ENCODE assay signal across 8 mouse cellular contexts in genomic region chr2:152293727-152294475, GRCm38 (mm10). TPM values are rescaled to one million over a fixed set of nuclear protein-coding genes. Genes with fewer than 3 reads are reported as not detected.
DNase-seq lines count a peak whose midpoint lies in the region; ATAC-seq and TF ChIP-seq lines count a peak whose summit lies in the region.

Gene Tbc1d20 (plus strand): TSS chr2:152293828.

- 1% methylated on average over 68 of the region's 70 CpGs for WGBS in hindbrain, postnatal 0 days

- H3K36me3 ChIP-seq in hindbrain, postnatal 0 days (ENCODE audit: insufficient read depth, low read length): no peaks in the 10 kb centered on the region

- no peaks in the 10 kb centered on the region for H3K27me3 ChIP-seq in hindbrain, postnatal 0 days (ENCODE audit: insufficient read depth, low read length)

- peak within 1 kb of the TSS; percentile 99 for H3K27ac ChIP-seq in gastrocnemius, adult 2 months
- peak within 1 kb of the TSS; percentile 85 for H3K27ac ChIP-seq in hindbrain, postnatal 0 days
- H3K27ac ChIP-seq in left cerebral cortex, adult 2 months: peak within 1 kb of the TSS; percentile 92

- no peak for TF ChIP-seq CTCF in gastrocnemius, adult 2 months (IDR thresholded peaks at IDR 0.05)
- no peak for TF ChIP-seq CTCF in hindbrain, postnatal 0 days (IDR thresholded peaks at IDR 0.05; ENCODE audit: low read depth)
- TF ChIP-seq CTCF in left cerebral cortex, adult 2 months (IDR thresholded peaks at IDR 0.05): no peak

- DNase-seq in WW6 (ENCODE audit: low read depth, low spot score): peak; percentile 87
- peak; percentile 74 to 88 for DNase-seq in cerebellum, postnatal 4 days (ENCODE audit: low spot score in 2 of 2)
- DNase-seq in gastrocnemius, adult 2 months: peak; percentile 94
- peak; percentile 96 for DNase-seq in hindbrain, postnatal 0 days (ENCODE audit: low spot score)
- DNase-seq in left cerebral cortex, adult 2 months (ENCODE audit: extremely low spot score in 1 of 2, low spot score in 2 of 2): peak; percentile 89 to 92
- DNase-seq in right cerebral cortex, adult 2 months (ENCODE audit: low spot score in 2 of 2): peak; percentile 88 to 91
- DNase-seq in urinary bladder, postnatal 14 days (ENCODE audit: low spot score): peak; percentile 90

- H3K4me3 ChIP-seq in gastrocnemius, adult 2 months: peak within 1 kb of the TSS; percentile 99
- H3K4me3 ChIP-seq in hindbrain, postnatal 0 days (ENCODE audit: low read length): peak within 1 kb of the TSS; percentile 96
- H3K4me3 ChIP-seq in left cerebral cortex, adult 2 months: peak within 1 kb of the TSS; percentile 87

- H3K4me1 ChIP-seq in hindbrain, postnatal 0 days (ENCODE audit: insufficient read depth, low read length): peaks cover 11% of the 10 kb centered on the region; the same call in 1 of the 2 replicates

- ATAC-seq in hindbrain, postnatal 0 days: peak; percentile 97
- peak; percentile 83 for ATAC-seq in megakaryocyte, adult 5-6 weeks (ENCODE audit: poor library complexity, severe bottlenecking)

- peak within 1 kb of the TSS; percentile 88 for H3K4me2 ChIP-seq in hindbrain, postnatal 0 days (ENCODE audit: low read depth, low read length)

- intact Hi-C loops in gastrocnemius, adult 2 months (cut with DNase I): loop anchor here (5.0 kb wide), 2 partner anchors 38 to 62 kb away; partner anchors contain the start of gene Rbck1
- intact Hi-C loops in left cerebral cortex, adult 2 months (cut with DNase I): no loop called here

- peak within 1 kb of the TSS; percentile 84 for H3K9ac ChIP-seq in hindbrain, postnatal 0 days (replicated peaks; ENCODE audit: low read length)

- H3K9me3 ChIP-seq in hindbrain, postnatal 0 days (ENCODE audit: low read length): no peaks in the 10 kb centered on the region

RNA-seq across cellular contexts. Expression of gene Tbc1d20, which starts in this region (rescaled TPM):
- total RNA-seq in gastrocnemius, adult 2 months (2021): 10 to 100 TPM; 26.4 to 27.8 TPM
- 44.5 and 48.8 TPM in 2 replicates for total RNA-seq in hindbrain, postnatal 0 days (2014; rRNA removed)
- polyA plus RNA-seq in hindbrain, postnatal 0 days (2015; fragmentation: Nextera tagmentation; extraction: Ambion mirVana): 27.5 and 27.7 TPM in 2 replicates
- total RNA-seq in left cerebral cortex, adult 2 months (2021): 10 to 100 TPM; 54.0 to 57.1 TPM
- 23.3 and 28.1 TPM in 2 replicates for total RNA-seq in megakaryocyte, adult 5-6 weeks (2015)
- total RNA-seq in megakaryocyte, adult 5-6 weeks (2017): 23.2 and 28.9 TPM in 2 replicates

Comparison
In these comparisons a context has a peak if more than half of its experiments do, and no peak if none do; other contexts are left out.
1. Peak in every context shown above with its lines: DNase-seq, ATAC-seq, H3K4me3 ChIP-seq and H3K27ac ChIP-seq.